Mouse (Mus musculus) cerebellum, adult 8-10 months (tissue): Measurements from ENCODE around the gene Gtpbp6.
"Not testable (repeated sequence)": the region's sequence is repeated elsewhere in the genome, so short reads cannot be mapped to it uniquely, and the experiment has no call there.

Experiments used
- DNase-seq: peaks from one replicate; pipeline ENCODE4 v3.0.0; 2022

Gene Gtpbp6

GRCm38 (mm10) chr5:110107581-110108304, at the start of gene Gtpbp6:
Gene Gtpbp6 (minus strand): TSS chr5:110108197.
- peak; percentile 92 for DNase-seq

DNA sequence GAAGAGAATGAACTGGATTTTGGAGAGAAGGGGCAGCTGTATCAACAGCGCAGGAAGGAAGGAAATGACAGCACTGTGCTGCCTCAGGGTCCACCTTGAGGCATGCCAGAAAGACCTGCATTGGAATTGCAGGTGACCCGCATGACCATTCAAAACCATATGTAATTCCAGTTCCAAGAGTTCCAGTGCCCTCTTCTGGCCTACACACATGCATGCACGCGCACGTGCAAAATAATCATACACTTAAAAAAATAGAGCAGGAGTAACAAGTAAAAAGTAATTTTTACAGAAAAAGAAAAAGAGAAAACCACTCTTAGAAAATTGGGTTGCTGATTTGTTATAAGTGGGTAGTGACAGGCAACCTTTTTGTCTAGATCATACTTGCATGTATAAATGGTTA, 35.0 kb upstream of the Gtpbp6 start:
- no peak for DNase-seq

DNA sequence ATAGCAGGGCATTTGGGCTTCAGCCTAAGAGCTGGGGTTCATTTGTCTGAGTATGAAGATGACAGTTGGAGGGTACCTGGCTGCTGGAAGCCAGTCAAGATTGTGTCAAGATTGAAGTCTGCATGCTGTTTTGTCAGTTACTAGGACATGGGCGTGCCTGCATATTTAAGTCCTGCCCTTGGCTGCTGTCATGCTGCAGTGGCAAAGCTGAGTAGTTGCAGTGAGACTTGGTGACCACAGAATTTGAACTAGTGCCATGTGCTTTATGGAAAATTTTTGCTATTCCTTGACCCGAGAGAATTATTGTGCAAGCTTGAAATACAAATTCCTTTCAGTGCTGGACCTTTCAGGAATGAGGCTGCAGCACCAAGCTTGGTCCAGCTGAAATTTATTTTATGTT, 34.3 kb upstream of the Gtpbp6 start:
- no peak for DNase-seq

DNA sequence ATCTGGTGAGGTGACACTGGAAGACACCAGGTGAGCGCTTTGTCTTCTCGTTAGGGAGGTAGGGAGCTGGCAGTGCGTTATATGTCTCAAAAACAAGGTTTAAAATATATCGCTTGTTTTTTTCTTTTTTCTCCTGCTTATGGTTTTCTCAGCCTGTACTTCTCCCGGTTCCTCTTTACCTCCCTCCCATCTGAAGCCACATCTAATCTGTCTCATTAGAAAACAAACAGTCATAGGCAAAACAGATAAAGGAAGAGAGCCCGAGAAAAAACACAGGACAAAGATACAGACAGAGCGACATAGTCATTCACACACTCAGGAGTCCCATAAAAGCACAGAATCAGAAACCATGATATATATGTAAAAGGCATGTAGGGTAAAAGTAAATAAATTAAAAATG, 32.4 kb upstream of the Gtpbp6 start:
- no peak for DNase-seq

DNA sequence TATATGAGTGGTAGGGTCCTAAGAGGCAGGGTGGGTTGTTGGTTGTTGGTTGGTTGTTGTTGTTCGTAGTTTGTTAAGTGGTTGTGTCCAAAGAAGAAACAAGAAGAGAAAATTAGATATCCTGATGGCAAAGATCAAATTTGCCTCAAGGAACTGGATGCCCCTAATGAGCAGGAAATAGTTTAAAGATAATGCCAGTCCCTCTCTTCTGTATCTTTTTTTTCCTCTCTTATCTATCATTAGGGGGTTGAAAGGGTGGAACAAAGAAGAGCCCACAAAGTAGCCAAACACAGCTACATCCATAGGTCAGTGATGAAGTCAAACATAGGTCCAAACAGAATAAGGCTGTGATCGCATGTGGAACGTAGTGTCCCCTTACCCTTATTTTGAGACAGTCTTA, 31.3 kb upstream of the Gtpbp6 start:
- no peak for DNase-seq

DNA sequence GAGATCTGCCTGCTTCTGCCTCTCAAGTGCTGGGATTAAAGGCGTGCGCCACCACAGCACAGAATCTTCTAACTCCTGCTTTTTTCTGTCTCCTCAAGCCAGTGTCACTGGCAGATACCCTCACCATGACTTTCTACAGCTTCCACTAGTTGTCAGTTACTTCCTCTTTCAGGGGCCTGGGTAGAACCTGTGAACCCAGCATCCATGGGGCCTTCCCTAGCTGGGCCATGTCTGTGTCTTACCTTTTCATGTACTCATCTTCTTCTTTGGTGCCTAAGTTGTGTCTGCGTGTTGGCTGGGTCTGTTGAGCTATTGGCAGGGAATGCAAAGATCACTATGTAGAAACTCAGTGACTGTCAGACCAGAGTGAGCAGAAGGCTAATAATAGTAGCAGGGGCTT, 29.8 kb upstream of the Gtpbp6 start:
- no peak for DNase-seq

DNA sequence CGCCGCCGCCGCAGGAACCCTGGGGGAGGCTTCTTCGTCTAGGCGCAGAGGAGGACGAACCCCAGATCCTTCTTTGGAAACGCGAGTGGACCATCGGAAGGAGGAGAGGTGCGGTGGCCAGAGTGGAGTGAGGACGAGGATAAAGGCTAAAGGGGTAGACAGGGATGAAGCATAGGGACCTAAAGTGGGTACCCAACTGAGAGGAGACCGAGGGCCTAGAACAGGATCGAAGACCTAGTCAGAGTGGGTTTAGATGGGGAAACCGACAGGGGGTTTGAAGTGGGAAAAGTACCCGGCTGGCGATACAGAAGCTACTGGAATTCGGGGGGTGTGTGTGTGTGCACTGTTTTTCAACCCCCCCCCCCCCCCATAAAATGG, 28.1 kb upstream of the Gtpbp6 start:
- DNase-seq, result no peak

DNA sequence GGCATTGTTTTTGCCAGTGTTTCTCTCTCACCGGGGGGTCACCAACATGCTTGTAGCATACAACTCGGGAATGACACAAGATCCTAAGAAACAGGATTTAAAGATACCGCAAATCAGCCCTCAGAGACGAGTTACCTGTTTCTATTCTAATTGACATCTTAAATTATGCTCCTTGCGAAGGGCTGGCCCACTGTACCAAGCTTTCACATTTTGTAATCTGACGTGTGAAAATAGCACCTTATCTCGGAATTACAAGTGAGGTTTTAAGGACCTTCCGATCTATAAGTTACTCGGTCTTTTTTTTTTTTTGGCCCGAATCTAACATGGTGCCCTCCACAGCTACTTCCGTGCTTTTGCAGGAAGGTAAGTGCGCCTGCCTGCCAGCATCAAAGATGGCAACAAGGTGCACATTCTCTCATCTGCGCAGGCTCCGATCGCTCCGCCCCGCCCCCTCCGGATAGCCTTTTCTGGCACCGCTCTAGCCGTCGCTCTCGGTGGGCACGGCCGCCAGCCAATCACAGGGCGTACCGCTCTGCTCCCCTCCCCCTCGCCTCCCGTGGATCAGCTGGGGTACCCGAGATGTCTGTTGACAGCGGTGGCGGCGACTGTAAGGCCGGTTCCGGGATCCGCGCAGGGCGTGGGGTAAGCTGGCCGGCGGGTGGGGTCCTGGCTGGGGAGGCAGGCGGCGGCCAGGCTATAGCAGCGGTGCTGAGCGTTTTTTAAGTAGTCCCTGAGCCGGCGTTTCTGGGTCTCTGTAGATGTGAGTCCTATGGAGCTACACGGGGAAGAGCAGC, 27.5 kb upstream of the Gtpbp6 start, which contains the start of gene Chfr:
Gene Chfr, plus strand, starts transcription at position 550 of the 794 bp plus-strand sequence.
- DNase-seq, result peak; percentile 99

GRCm38 (mm10) chr5:110122380-110122779, 14.4 kb upstream of the Gtpbp6 start:
- not testable (repeated sequence) for DNase-seq

- DNase-seq, result peak; percentile 95
Observed at GRCm38 (mm10) chr5:110109991-110110441, 2.0 kb upstream of the Gtpbp6 start, which contains the start of gene Zfp605. Gene Zfp605 (plus strand): TSS chr5:110110092.

DNA sequence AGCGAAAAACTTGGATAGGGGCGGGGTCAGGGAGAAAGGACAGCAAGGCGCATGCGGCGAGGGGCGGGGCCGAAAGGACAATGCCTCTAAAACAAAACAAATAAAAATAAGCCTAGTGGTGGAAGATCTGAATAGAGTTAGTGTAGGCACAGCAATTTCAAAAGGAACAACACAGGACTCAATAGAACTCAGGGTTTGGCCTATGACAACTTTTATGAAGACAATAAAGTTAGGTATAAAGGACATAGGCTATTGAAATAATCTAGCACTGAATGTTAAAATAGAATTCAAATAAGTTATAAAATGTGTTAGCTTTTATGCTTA, 270 bp upstream of the Gtpbp6 start:
- DNase-seq, result no peak

DNA sequence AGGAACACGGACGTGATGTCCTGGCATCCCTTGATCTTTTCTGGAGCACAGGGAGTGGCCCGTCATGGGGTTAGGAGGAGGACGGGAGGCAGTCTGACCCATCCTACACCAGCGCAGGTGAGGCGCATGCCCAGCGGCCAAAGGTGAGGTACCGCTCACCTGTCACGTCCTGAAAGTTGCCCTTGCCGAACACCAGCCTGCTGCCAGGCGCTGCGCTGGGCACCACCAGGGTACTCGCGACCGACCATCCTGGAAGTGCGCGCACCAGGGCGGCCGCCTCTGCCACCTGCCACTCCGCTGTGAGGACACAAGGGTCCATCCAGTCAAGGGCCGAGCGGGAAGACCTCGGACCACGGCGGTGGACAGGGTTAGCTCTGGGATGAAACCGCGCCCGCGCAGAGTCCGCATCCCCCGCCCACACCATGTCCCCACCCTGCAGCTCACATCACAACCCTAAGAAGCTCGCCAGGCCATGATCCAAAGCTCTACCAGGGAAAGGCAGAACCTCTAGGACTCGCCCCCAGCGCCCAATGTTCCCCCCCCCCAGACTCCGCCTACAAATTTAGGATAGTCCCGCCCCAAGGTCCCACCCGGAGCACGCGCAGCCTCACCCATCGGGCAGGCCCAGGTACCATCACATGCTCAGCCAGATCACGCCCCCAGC, 964 bp downstream of the Gtpbp6 start:
- DNase-seq, result peak; percentile 59

GRCm38 (mm10) chr5:110106140-110106871, 1.7 kb downstream of the Gtpbp6 start:
- peak; percentile 26 for DNase-seq

DNA sequence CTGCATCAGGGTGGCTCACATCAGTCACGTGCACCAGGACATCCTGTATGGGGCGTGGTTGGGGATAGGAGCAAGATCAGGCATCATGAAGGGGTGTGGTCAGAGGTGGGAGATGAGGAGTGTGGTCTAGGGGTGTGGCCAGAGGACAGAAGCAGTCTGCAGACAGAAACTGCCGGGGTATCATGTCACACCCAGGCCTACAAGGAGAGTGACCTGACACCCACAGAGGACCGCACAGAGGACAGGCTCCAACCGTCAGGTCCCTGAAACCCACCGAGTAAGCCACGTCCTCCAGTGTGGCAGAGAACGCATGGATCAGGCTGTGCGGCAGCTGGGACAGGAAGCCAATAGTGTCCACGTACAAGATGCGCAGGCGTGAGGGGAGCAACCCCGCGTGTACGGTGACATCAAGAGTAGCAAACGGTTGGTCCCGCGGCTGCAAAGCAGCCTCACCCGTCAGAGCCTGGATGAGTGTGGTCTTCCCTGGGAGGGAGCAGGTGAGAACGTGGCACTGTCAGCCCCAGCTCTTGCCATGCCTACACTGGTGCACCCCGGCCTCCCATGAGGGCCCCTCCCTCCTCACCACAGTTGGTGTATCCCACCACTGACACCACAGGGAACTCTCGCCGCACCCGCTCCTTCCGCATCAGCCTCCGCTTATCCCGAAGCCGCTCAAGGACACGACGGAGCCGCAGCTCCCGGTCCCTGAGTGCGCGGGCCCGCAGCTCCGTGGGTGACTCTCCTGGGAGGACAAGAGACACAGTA, 3.2 kb downstream of the Gtpbp6 start:
- DNase-seq, result peak; percentile 33

- no peak for DNase-seq
Observed at GRCm38 (mm10) chr5:110103901-110104615, 3.9 kb downstream of the Gtpbp6 start.

DNA sequence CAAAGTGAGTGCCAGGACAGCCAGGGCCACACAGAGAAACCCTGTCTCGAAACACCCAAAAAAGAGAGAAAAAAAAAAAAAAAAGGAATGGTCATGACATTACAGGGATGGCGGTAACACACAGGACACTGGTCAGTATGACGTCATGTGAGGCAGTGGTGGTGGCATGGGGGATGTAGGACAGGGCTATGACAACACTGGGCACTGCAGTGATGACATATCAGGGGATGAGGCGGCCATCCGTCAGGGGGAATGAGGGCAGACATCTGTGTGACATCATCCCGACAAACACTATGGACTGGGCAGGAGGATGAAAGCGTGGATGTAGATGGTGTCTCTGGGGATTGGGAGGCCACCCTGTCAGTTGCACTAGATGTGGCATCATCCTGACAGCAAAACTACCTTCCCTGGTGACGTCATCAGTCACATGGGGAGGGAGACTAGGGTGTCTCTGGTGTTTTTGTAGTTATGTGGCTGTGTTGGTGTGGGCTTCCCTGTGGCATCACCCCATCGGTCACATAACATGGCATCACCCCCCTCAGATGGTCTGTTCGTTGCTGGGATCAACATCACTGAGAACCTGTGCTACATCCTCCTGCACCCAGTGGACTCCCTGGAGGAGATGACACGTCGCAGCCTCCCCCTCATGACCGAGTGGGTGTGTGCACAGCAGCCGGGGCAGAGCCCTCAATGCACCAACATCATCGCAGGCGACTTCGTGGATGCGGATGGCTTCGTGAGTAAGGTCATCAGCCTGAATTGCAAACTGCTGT, 5.0 kb downstream of the Gtpbp6 start:
- no peak for DNase-seq

- no peak for DNase-seq
Observed at GRCm38 (mm10) chr5:110102429-110102828, 5.6 kb downstream of the Gtpbp6 start.

GRCm38 (mm10) chr5:110101716-110102347, 6.2 kb downstream of the Gtpbp6 start:
- DNase-seq, result peak; percentile 66

DNA sequence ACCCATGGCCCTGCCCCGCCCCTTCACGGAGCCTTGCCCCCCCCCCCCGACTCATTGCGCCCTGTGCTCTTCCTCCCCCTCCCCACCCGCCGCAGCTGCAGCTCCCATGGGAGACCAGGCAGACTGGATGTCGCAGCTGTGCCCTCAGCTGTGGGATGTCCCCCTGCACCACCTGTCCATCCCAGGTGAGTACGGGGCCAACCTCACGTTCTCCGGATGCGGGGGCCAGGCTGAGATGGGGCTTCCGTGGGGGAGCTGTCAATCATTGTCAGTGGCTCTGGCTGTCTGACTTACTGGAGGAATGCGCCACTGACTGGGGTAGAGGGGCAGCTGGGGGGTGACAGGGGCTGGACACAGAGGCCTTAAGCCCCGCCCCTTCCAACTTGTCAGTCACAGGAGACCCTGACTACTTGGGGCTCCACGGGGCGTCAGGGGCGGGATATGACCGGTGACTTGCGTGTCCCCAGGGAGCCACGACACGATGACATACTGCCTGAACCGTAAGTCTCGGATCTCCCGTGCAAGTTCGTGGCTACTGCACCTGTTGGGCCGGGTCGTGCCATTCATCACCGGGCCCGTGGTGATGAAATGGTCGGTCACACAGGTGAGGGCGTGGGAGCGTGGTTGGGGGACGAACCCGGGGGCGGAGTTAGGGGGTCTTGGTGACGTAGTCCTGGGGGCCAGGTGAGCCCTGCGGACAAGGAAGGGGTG, 6.9 kb downstream of the Gtpbp6 start:
- DNase-seq, result peak; percentile 45
